Mouse (Mus musculus) forelimb bud, embryonic 11.5 days (tissue): ENCODE data around the gene Gmpr2.

Experiments used
- DNase-seq: peaks from one replicate; pipeline ENCODE4 v3.0.0-alpha.2; 2012; ENCODE audit warnings: low read depth, low spot score

The Gmpr2 gene

DNA sequence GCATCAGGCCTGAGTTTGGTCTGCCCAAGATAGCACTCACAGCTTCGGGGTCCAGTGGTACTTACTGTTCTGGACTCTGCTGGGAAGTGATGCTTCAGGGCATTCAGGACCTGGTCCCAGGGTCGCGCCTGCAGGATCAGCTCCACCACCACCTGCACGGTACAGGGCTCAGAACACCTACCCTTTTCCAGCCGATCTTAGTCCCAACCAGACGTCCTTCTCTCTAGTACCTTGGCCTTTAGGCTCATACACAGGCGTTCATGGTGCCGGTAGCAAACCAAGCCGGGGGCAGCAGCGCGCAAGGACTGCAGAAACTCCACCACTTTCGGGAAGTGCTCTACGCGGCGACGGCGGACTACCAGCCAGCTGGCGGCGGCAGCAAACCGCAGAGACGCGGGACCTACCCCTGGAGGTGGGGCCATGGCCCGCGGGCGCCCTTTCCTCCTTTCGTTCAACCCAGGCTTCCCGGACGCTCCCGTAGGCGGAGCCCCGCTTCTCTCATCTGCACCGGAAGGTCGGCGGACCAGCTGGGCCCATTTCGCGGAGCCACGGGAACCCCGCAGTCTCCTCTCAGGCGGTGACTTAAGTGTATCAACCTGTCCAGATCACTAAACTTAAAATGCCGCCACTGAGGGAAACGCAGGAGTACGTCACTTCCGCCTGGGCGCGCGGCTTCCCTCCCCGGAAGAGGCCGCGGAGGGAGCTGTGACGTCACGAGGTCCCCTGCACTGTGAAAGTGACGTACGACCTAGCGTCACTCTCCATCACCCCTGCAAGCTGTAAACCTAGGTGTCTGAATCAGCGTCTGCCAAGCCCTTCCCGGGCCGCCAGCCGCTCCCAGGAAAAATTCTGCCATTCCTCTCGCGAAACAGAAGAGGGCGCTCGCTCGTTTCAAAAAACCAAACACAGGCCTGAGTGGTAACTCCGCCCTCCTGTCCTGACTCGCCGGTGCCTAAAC lies 9.7 kb downstream of the Gmpr2 start, which contains the start of gene Tinf2:
Tinf2 (minus strand) TSS at position 661 of the 958 bp plus-strand sequence.
- peak; percentile 99 for DNase-seq

DNA sequence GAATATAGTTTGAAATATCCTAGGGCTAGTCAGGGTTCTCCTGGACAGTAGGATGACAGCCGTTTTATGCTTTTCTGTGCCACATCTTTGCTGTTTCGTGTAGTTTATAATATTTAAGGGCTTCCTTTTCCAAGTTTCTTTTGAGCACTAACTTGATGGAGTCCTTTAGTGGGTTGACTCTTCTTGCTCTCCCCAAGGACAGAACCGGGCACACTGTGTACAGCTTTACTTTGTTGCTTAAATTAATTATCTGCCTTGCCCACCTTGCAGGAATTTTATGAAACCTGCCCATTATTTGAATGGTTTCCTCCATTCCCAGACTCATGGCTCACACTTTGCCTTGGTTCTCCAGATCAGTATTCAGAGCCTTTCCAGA lies 10.4 kb downstream of the Gmpr2 start:
- no peak for DNase-seq

DNA sequence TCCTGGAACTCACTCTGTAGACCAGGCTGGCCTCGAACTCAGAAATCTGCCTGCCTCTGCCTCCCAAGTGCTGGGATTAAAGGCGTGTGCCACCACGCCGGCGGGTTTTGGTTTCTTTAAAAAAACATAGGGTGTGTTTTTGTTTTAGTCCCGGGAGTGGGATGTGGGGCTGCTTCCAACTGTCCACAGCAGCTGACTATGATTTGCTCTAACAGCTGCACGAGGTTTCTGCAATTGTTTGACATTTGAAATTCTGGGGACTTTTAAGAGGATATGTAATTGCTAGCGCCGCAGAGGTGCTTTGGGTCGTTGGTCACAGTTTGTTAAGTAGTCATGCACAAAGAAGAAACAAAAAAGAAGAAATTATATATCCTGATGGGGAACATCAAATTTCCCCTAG lies 17.7 kb downstream of the Gmpr2 start:
- DNase-seq, result no peak

DNA sequence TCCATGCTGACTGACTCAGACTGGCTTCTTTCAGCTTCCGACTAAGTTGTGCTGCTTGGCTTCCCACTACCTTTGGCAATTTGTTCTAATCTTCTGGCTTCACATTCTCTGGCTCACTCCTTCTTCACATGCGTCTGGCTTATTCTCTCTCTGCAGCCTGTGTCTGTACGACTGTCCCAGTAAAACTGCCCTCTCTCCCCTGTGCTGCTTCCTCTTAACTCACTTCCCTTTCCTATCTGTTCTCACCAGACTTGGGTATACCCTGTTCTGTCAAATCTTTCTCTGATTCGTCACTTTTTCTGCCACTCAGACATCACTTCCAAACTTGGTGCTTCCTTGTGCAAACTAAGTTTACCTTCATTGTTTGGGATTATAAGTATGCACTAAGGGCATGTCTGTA lies 25.5 kb downstream of the Gmpr2 start:
- DNase-seq, result no peak

DNA sequence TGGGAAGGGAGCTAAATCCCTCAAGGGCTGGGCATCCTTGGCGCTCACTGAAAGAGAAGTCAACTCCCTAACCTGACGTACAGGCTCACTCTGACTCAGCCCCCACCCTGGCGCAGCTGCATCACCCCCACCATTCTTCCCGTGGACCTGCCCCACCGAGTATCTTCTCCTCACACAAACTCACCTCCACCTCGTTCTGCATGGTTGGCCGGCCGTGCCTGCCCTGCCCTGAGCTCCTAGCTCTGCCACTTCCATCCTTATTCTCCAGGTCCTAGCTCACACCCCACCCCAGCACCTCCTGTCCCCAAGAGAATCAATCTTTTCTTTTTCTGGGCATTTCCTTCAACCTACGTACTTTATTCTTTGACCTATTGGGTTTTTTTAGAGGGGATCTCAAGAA lies 29.4 kb downstream of the Gmpr2 start:
- no peak for DNase-seq

DNA sequence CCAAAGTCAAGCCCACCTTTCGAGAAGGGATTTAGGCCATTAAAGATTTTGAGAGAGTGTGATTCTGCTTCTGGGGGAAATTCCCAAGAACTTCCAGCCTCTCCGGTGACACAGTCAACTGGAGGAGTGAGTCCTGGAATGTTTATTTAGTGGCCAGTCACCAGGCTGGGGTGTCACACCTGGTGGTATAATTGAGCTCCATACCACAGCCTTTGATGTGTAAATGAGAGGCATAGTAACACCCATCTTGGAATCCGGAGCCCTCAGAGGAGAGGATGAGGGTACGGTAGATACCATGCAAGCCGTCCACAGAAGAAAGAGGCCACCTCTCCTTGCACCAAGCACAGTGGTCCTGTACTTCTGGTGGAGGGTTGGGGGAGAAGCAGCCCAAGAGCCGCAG lies 31.0 kb downstream of the Gmpr2 start:
- DNase-seq, result no peak

DNA sequence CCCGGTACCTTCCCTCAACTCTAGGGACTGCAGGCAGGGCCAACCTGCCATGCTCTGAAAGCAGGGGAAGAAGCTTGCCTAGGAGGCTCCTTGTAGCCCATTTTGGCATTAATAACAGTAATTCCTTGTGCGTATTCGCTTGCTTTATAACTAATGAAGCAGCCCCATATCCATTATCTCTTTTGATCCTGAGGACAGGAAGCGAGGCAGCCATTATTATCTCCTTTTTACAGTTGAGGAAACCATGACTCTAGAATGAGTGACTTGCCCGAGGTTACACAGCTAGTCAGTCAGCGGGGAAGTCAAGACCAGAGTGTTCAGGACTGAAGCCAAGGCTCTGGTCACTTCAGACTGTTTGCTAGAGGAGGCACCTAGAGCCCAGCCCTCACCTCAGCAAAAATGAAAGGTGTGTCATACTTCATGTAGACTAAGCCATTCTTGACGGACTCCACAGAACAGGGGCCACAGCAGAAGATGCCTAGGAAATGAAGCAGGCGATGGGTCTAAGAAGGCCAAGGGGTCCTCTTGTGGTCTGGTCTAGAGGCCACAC lies 34.4 kb downstream of the Gmpr2 start:
- DNase-seq, result no peak

DNA sequence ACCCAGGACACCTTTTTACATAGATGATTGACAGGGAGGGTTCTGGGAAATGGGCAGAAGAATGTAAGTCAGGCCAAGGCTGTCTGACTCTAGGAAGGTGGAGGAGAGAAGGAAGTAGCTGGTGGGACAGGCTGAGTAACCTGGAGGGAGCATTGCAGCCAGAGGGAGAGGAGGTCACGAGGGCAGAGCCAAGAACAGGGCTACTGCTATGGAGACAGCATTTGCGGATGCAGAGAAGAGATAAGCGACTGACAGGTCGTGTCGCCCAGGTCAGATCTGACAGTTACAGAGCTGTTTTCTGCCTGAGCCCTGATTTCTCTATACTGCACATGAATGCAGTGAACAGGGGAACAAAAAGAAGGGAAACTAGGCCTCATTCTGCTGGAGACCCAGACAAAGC lies 35.7 kb downstream of the Gmpr2 start:
- DNase-seq, result no peak

DNA sequence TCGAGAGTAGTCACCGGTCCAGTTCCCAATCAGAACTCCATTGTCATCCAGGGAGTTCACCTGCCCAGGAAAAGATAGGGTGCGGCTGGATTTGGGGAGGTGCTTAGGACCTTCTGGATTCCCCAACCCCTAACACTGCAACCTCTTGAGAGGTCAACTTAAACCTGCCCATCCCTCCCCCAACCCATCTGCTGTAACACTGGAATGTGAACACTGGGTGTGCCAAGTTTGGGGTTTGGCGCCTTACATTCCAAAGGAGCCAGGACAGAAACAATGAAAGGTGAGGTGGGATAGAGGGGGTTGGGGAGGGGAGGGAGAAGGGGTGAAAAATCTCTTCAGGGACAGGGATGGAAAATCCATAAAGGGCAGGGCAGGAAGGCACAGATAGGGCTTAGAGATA lies 37.8 kb downstream of the Gmpr2 start:
- no peak for DNase-seq

DNA sequence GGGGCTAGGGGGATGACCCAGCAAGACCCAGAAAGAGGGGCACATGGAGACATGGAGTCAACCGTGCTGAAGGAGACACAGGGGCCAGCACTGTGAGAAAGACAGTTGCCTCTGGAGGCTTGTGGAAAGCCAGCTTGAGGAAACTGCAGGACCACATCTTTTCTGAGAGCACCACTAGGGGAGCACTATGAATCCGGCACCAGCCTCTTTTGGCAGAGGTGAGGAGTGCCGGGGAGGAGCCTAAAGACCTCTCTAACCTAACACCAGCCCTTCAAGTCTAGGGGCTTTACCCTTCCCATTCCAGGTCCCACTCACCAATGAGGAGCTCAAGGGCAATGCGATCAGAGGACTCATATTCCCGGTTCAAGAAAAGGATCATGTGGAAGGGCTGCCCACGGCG lies 40.0 kb downstream of the Gmpr2 start:
- DNase-seq, result no peak

DNA sequence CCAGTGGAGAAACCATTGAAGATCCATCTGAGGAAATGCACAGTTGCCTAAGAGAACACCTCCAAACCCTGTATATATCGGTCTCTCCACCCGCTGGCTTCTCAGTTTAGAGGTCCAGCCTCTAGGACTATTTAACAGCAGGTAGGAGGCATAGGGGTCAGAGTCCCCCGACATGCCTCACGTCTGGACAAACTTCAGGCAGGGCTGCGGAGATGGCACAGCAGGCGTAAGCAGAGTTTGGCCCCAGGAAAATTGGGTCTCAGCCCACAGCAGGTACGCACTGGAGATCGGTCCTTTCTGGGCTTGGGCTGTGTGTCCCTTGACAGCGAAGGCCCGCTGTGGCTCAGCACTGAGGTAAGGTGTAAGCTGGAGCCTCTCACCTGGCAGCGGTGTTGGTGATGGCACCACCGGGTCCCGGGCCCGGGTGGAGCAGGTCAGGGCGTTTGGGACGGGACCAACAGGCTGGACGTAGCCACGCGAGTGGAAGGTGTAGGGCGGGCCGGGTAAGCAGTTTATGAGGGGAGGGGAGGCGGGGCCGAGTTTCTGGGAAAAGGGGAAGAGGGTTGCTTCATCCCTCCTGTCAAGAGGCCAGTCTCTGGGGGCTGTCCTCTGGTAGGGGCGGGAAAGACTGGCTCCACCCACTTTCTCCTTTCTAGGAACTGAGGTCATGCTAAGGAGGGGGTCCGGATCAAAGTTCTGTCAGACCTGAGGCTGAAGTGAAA lies 41.4 kb downstream of the Gmpr2 start:
- peak; percentile 12 for DNase-seq

DNA sequence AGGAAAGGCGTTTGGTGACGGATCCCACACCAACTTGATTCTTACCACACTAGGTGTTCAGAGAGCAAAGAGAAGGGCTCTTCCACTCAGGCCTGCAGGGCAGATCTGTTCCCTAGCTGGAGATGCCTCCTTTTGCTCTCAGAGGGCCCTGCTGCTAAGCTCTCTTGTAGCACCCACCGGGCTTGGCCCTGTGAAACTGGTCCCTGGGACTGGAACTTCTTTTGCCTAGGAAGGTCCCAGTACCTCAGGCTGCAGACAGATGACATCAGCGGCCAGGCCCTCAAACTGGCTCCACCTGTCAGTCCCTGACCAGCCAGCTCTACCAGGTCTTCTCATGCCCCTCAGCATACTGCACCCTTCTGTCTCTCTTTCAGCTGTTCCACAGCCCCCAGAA lies 42.0 kb downstream of the Gmpr2 start, which contains the start of gene Tgm1:
Tgm1 (minus strand) TSS at position 198 of the 394 bp plus-strand sequence.
- no peak for DNase-seq

DNA sequence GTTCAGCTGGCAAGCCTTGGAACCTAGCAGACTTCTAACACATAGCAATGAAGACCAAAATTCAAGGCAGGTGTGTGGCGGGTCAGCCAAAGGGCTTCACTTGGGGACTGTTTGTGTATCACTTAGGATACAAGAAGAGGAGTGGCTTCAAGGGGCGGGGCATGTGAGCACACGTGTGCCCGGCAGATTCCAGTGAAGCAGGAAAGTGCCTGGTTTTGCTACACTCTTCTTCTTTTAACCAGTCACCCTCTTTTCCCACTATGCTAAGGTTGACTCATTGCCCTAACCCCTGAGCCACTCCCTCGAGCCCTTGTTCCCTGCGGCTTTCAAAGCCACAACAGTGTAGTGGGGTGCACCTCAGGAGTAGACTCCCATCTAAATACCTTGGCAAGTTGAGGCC lies 43.2 kb downstream of the Gmpr2 start:
- DNase-seq, result no peak

DNA sequence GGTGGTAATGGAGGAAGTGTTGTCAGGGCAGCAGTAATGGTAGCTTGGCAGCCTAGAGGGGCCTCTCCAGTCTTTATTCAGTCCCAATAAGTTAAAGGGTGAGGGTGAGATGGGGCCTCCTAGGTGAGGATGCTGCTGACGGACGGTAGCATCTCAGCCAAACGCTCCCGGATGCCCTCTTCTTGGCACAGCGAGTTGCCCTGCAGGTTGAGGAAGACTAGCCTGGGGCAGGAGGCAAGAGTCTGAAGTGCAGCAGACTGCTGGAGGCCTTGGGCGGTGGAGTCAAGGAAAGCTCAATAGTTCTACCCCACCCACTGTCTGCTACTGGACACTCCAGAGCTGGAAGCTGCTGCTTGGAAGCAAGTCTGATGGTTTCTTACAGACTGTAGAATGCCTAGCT lies 44.5 kb downstream of the Gmpr2 start:
- no peak for DNase-seq

DNA sequence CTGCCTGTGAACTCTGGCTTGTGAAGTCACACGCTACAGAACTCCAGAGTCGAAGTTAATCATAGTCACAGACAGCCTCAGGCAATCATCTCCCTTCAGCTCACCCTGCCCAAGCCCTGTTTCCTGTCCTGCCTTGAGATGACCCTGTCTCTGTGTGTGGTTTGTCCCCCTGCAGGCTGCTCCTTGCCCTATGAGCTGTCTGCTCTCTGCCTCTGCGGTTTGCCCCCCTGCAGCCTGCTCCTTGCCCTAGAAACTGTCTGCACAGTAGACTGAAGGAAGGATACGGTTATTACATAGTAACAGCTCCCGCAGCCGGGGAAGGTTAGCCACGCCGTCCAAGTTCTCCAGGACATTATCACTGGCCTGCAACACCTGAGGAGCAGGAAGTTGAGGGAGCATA lies 45.1 kb downstream of the Gmpr2 start:
- DNase-seq, result no peak

DNA sequence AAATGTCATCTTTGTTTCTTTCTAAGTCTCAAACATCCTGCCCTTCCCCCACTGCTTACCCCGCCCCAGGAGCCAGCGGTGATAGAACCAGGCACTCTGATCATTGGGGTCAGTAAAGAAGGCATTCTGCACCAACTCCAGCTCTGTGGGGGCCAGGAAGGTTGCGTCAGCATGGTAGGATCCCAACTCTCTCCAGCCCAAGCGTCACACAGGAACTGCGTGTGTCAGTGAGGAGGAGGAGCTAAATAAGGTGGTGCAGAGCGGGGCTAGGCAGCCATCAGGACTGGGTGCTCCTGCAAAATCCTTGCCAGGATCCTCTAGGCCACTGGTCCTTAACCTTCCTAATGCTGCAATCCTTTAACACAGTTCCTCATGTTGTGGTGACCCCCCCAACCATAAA lies 48.0 kb downstream of the Gmpr2 start:
- no peak for DNase-seq

DNA sequence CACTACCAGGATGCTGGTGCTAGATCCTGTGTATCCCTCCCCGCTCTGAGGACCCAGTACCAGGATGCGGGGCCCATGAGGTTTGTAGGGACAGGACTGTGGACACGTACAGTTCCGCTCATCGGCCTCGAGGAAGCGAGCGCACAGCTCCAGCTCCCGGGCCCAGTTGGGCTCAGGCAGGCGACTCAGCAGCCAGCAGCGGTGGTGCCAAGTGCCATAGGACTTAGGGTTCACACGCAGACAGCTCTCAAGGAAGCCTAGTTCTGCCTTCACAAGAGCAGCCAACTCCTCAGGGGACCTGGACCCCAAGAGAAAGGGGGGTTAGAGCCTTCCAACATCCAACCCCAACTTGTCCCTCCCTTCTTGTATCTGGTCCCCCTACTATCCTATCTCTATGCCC lies 48.9 kb downstream of the Gmpr2 start:
- DNase-seq, result no peak

DNA sequence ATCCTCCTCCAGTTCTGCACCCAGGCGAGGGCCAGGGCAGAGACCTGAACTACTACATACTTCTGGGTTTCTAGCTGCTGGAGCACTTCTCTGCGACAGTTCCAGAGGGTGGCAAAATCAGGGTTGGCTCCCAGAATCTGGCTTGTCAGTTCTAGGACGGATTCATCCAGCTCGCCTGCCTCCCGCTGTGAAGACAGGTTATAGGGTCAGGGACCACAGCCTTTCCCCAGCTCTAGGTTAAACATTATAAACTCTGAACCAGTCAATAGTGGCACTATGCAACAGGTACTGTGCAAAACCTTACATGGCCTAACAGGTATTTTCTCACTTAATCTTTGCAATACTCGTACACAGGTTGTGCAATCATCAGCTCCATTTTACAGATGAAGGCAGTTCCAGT lies 49.3 kb downstream of the Gmpr2 start:
- no peak for DNase-seq

DNA sequence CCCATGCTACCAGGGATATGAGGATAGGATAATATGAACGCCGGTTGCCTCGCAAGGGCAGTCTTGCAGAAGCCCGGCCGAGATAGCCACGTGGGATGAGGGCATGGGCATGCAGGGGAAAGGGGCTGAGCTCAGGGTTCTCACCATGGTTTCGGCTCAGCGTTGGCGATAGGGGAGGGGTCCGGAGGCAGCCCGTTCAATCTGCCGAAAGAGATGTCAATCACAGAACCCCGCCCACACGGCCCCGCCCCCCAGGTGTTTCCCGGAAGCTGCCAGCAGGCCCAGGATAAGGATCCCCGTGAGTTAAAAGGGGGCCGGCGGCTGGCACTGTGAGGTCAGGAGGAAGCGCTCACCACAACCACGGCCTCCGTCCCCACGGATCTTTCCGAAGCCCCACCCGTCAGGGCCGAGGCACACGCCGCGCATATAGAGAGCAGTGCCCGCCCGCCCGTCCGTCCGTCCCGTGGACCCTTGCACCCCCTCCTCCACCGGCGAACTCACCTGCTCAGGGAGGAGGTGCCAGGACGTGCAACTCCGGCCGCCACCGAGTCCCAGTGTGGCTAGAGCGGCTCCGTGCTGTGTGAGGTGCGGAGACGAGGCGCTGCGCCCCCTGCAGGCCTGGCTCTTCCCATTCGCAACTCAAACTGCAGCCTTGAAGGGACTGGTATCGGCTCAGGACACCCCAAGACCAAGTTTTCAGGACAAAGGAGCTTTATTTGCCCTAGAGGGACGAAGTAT lies 50.1 kb downstream of the Gmpr2 start, which contains the start of gene Rabggta:
Rabggta (minus strand) TSS at position 564 of the 738 bp plus-strand sequence.
- peak; percentile 92 for DNase-seq

DNA sequence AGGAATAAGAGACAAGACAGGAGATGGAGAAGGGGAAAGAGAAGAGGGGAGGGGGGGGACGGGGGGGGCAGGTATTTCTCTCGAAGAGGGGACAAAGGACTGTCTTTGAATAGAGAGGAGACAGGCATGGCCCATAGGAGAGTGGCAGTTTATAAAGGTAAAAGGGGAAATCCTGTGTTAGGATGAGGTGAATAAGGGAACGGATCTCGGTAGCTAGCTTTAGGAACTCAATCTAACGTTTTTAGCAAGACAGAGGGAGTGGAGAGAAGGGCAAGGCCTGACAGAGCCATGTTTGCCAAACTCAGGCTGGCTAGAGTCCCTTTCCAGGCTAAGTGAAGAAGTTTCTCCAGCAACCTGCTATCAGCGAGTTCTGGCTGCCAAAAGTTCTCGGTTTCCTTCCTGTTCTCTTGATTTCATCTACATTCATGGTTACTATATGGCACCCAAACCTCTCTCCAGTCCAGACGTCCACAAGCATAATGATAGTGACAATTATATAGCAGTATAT lies 50.8 kb downstream of the Gmpr2 start:
- DNase-seq, result no peak

DNA sequence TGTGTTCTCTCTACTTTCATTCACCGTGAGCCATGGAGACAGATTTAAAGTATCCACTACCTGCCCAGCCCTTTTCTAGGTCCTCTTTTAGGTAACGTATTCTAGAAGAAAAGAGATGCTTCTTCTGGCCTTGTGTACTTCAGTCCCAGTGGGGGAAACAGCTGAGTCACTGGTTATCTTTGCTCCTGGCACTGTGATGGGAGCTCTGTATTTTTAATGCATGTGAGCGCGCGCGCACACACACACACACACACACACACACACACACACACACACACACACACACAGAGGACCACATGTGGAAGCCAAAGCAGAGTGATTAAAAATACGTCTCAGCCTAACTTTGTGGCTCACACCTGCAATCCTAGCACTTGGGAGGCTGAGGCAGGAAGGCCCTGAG lies 51.7 kb downstream of the Gmpr2 start:
- DNase-seq, result no peak
